Mouse (Mus musculus): ENCODE results near the gene Plppr1. TPM values are rescaled to one million over a fixed set of nuclear protein-coding genes. Genes with fewer than 3 reads are reported as not detected.
A peak's percentile ranks its signal among the peaks of the same experiment; 100 is the strongest.

The Plppr1 gene
- total RNA-seq (2021) (not detected), polyA plus RNA-seq (2012; rRNA removed) (not detected in 2 replicates)
- long read RNA-seq: 0 reads

DNA sequence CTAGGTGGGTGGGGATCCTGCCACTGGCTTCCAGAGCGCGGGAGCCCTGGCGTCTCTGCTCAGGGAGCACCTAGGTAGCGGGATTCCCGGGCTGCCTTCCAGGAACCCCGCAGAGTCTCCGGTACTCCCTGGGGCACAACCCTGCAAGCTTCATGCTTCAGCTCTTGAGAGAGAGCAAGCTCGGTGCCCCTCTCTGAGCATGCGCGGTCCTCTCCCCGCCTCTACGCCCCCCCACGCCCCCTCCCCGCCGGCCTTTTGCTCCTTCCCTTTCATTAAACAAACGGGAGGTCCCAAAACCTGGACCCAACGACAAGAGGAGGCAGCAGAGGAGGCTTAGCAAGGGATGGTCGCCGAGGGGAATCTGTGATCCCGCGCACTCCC is at the start of gene Plppr1:
Gene Plppr1 (plus strand): TSS at position 253 of the 381 bp plus-strand sequence.
- peak; percentile 15 for DNase-seq

GRCm38 (mm10) chr4:49016701-49017100 is 42.4 kb upstream of the Plppr1 start:
- no peak for DNase-seq

DNA sequence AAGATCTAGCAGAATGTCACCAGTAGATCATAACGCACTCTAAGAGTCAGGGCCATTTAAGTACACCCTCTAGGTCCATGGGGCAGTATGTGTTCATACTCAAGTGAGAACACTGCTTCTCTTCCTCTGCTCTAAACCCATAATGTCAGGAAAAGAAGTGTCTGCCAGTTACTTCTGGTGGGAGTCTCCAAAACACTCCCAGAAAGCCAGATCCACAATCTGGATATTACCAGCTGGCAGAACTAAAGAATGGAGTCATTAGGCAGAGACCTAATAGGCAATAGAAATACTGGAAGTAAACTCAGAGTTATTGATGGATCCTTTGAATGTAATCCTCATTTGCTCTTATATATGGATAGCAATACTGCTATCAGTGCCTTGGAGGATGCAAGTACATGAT is 35.9 kb upstream of the Plppr1 start:
- no peak for DNase-seq

- no peak for DNase-seq
These were observed 20.8 kb upstream of the Plppr1 start for GRCm38 (mm10) chr4:49038311-49038710.

- DNase-seq: no peak
These were observed 19.2 kb upstream of the Plppr1 start for GRCm38 (mm10) chr4:49039854-49040253.

- DNase-seq: peak; percentile 93
These were observed 17.4 kb upstream of the Plppr1 start for GRCm38 (mm10) chr4:49041655-49042054.

GRCm38 (mm10) chr4:49050628-49051027 is 8.4 kb upstream of the Plppr1 start:
- DNase-seq: no peak

- DNase-seq: no peak
These were observed 1.2 kb upstream of the Plppr1 start for GRCm38 (mm10) chr4:49057916-49058315.

DNA sequence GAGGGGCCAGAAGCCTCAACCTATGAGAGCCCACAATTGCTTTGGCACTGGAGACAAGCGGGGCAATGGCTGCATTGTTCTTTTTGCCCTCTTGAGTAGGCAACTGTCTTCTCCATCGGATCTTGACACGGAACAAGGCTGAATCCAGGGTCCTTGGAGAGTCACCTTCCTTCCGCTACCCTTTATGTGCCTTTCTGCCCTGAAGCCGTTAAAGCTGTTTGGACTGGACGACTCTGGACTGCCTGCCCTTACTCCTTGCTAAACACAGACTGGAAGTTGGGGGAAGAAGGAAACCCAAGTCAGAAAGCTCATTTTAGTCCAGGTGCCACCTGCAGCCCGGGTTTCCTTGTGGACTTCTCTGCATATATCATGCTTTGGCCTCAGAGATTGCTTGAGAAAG is 516 bp upstream of the Plppr1 start:
- no peak for DNase-seq

GRCm38 (mm10) chr4:49059402-49060381 is 619 bp downstream of the Plppr1 start:
- peak; percentile 29 for DNase-seq

- no peak for DNase-seq
These were observed 10.4 kb downstream of the Plppr1 start for GRCm38 (mm10) chr4:49069471-49069870.

- peak; percentile 90 for DNase-seq
These were observed 13.8 kb downstream of the Plppr1 start for GRCm38 (mm10) chr4:49072886-49073285.

DNA sequence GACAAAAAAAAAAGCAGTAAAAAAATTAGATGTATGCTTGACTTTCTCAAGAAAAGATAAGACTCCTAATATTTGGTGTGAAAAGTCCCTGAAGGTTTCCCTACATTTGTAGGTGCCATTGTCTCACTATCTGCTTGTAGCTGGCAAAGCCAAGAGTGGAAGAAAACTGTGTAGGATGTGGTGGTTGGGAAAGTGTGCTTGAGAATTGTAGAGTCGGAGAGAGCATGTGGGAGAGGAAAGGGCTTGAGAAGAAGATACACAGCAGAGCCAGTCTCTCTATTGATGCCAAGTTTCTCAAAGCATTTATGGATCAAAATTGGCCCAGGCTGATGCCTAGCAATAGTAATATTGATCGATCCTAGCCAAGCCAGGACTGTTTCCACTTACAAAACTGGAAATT is 16.8 kb downstream of the Plppr1 start:
- no peak for DNase-seq

GRCm38 (mm10) chr4:49079399-49079798 is 20.3 kb downstream of the Plppr1 start:
- DNase-seq: no peak

GRCm38 (mm10) chr4:49088205-49088604 is 29.1 kb downstream of the Plppr1 start:
- DNase-seq: no peak

- no peak for DNase-seq
These were observed 31.4 kb downstream of the Plppr1 start for GRCm38 (mm10) chr4:49090461-49090860.

DNA sequence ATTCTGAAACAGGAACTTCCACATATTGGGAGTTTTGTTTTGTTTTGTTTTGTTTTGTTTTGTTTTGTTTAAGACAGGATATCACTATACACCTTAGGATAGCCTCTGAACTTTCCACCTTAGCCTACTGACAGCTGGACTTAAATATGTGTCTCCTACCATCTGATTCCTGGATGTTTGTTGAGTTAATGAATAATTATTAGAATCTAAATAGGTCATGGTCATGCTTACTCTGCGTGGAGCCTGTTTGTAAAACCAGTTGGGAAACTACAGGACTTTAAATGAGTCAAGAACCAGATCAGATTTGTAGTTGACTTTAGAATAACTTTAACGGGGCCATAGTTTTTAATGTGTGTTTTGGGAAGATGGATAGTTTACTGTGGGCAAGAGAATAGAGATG is 40.4 kb downstream of the Plppr1 start:
- DNase-seq: no peak

GRCm38 (mm10) chr4:49101934-49102768 is 43.1 kb downstream of the Plppr1 start:
- no peak for DNase-seq

GRCm38 (mm10) chr4:49102769-49103193 is 43.7 kb downstream of the Plppr1 start:
- no peak for DNase-seq

GRCm38 (mm10) chr4:49104860-49105259 is 45.8 kb downstream of the Plppr1 start:
- DNase-seq: no peak

- DNase-seq: no peak
These were observed 48.8 kb downstream of the Plppr1 start for GRCm38 (mm10) chr4:49107895-49108294.

- DNase-seq: no peak
These were observed 49.3 kb downstream of the Plppr1 start for GRCm38 (mm10) chr4:49108371-49108770.

DNA sequence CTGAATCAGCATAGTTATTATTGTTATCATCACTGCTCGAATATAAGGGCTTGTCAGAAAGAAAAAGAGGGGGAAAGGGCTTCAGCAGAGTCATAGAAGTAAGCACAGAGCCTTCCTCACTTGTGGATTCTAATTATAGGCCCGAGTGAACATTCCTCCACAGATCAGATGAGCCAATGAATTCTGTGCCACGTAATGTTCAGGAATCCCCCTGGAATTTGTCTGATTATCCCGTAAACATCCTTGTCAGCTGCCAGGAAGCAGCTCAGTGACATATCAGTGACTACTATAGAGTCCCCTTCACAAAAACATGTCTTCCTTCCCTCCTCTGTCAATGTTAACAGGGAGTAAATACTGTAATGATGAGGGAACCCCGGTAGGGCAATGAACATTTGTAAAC is 50.9 kb downstream of the Plppr1 start:
- DNase-seq: no peak
